Mouse (Mus musculus): ENCODE results near the gene Hoxd9.

Hoxd9 gene

DNA sequence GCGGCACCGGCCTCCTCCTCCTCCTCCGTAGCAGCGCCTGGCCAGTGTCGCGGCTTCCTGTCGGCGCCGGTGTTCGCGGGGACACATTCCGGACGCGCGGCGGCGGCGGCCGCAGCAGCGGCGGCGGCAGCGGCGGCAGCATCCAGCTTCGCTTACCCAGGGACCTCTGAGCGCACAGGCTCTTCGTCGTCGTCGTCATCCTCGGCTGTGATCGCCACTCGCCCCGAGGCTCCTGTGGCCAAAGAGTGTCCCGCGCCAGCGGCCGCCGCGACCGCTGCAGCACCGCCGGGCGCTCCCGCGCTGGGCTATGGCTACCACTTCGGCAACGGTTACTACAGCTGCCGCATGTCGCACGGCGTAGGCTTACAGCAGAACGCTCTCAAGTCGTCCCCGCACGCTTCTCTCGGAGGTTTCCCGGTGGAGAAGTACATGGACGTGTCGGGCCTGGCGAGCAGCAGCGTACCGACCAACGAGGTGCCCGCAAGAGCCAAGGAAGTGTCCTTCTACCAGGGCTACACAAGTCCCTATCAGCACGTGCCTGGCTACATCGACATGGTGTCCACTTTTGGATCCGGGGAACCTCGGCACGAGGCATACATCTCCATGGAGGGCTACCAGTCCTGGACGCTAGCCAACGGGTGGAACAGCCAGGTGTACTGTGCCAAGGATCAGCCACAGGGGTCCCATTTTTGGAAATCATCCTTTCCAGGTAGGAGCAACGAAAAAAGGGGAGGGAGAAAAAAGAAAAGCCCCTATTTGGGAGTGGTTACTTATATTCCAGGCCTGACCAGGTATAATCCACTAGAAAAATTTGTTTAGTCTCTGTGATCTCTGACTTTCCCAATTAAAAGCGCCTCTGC, 28.9 kb upstream of the Hoxd9 start:
- peak in 1 of 2 experiments; percentile 22 for DNase-seq (ENCODE audit: low spot score in 2 of 2)

DNA sequence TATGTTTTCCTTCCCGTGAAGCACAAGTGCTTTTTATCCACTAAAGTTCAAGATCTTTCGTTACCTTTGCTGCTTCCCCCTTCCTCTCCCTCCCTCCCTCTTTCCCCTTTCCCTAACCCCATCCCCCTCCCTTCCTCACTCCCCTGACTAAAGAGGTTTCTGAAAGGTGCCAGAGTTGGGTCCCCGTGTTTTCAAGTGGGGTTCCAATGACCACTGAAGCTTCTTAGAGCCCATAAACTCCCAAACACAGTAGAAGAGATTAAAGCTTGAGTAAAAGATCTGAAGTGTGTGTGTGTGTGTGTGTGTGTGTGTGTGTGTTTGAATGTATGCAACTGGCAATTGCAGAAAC, 28.3 kb upstream of the Hoxd9 start:
- no peak for DNase-seq (ENCODE audit: low spot score in 2 of 2)

DNA sequence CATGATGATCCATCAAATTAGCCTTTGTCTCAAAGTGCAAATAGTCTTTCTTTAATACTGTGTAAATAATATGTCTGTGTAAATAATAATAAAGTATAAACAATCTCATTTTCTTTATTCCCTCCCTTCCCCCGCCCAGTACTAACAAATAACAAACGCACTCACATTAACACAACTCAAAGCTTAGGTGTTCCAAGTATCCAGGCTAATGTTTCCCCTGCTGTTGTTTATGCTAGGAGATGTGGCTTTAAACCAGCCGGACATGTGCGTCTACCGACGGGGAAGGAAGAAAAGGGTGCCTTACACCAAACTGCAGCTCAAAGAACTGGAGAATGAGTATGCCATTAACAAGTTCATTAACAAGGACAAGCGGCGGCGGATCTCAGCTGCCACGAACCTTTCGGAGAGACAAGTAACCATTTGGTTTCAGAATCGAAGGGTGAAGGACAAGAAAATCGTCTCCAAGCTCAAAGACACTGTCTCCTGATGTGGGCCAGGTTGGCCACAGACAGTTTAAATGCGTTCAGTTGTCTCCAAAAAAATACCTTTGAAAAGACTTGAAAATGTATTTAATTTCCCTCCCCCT, 27.8 kb upstream of the Hoxd9 start:
- no peak for DNase-seq (ENCODE audit: low spot score in 2 of 2)

DNA sequence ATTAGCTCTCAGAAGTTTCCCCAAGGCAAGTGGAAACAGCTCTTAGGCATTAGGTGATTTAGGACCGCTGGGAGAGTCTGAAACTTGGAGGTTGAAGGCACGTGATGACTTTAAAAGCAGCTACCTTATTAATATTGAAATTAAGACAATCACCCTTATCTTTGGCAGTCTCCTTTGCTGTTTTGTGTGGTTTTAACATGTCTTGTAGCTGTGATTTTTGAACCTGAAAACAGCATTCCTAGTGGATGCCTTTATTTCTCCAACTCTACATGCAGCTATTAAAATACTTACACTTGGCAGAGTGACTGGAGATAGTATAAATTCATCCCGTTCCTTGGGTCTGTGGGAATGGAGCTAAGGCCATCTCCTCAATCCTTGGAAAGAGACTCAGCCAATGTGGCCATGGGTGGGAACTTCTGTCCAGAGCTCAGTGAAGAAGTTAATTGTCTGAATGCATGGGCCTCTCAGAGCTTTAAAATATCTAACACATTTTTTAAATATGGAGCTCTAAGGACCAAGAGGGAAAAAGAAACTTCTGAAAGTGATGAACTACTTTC, 26.8 kb upstream of the Hoxd9 start:
- DNase-seq (ENCODE audit: low spot score in 2 of 2), result no peak

DNA sequence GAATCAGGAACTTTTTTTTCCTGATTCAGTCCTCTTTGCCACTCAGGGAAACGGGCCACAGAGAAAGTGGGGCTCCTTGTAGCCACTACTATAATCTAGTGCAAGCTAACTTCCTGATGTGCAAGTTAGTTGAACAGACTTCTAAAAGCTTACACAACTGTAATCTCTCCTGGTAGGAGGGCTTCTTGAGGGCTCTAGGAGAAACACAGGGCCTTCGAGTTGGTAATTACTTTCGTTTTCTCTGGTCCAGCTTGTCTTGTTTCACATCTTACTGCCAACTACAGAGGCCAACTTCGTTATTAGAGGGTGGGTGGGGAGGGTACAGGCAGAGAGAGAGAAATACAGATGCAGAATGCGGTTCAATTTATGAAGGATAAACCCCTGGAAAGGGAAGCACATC, 25.7 kb upstream of the Hoxd9 start:
- no peak for DNase-seq (ENCODE audit: low spot score in 2 of 2)

DNA sequence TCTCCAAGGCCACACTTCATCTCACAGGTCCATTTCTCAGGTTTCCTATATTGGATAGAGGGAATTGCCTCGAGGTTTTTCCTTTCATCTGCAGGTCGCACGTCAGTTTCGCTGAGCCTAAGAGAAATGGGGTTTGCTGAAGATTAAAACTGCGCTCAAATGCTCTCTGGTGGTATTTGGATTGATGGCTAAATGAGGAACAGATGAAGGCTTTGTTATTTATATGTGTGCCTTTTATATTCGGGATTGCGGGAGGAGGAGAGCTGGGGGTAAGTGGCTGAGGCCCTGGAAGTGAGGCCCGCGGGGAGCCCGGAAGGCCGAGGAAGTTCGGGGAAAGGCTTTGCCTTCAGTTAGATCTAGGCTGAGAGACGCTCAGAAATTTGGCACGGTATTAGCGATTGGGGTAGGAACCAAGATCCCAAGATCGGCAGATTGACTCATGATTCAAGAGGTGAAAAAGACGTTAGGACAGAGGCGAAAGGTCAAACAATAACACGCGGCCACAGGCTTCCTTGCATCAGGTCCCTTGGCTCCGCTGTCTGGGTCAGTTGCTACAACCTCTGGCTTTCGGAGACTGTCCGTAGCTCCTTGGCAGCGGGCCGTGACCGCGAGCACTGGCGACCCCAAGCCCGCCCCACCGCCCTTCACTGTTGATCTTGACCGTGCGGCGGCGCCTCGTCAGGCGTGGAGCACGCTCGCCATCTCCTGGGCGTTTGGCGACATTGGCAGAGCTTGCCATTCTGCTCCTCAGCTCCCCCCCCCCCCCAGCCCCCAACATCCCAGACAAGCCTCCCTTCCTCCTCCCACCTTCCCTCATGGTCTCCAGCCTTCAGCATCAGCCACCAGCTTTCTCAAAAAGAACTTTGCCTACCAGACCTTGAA, 24.8 kb upstream of the Hoxd9 start:
- peak in 1 of 2 experiments; percentile 50 for DNase-seq (ENCODE audit: low spot score in 2 of 2)

DNA sequence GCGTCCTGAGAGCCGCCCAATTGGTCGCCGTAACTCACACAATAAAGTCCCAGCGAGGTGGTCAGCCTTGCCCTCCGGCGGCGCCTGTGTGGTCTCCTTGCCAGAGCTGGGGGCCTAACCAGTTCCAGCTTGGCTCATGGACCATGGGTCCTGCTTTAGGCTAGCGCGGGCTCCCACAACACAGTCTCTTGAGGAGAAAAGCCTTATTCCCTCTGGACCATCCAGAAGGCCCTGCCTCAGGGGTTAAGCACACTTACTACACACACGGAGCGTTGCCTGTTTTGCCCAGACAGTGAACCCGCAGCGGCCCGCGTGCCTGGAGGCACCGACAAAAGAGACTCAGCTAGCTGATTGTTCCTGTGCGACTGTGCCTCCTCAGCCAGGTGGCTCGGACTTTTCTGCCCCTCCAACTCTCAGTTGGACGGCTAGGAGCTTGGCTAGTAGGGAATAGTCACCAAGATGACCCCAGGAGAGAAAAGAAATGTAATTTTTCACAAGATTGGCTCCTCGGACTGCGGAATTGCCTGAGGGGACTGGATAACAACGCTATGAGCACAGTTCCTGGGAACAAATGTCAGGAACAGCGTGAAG, 23.6 kb upstream of the Hoxd9 start:
- DNase-seq (ENCODE audit: low spot score in 2 of 2), result no peak

DNA sequence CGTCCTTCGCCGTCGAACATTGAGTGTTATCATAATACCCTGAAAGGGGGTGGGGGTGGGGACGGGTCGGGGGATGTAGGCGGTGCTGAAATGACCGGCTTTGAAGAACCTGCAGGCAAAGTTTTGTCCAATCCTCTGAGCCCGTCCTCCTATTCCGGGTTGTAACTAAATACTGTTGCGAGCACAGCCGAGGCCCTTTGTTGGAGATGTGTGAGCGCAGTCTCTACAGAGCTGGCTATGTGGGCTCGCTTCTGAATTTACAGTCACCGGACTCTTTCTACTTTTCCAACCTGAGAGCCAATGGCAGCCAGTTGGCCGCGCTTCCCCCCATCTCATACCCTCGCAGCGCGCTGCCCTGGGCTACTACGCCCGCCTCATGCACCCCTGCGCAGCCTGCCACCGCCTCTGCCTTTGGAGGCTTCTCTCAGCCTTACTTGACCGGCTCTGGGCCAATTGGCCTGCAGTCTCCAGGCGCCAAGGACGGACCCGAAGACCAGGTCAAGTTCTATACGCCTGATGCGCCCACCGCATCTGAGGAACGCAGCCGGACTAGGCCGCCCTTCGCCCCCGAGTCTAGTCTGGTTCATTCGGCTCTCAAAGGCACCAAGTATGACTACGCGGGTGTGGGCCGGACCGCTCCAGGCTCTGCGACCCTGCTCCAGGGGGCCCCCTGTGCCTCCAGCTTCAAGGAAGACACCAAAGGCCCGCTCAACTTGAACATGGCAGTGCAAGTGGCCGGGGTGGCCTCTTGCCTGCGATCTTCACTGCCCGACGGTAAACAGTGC, 22.5 kb upstream of the Hoxd9 start, which contains the start of gene Hoxd12:
TSS of gene Hoxd12 (plus strand) at position 133 of the 785 bp plus-strand sequence.
- DNase-seq (ENCODE audit: low spot score in 2 of 2), result peak in 1 of 2 experiments; percentile 58

DNA sequence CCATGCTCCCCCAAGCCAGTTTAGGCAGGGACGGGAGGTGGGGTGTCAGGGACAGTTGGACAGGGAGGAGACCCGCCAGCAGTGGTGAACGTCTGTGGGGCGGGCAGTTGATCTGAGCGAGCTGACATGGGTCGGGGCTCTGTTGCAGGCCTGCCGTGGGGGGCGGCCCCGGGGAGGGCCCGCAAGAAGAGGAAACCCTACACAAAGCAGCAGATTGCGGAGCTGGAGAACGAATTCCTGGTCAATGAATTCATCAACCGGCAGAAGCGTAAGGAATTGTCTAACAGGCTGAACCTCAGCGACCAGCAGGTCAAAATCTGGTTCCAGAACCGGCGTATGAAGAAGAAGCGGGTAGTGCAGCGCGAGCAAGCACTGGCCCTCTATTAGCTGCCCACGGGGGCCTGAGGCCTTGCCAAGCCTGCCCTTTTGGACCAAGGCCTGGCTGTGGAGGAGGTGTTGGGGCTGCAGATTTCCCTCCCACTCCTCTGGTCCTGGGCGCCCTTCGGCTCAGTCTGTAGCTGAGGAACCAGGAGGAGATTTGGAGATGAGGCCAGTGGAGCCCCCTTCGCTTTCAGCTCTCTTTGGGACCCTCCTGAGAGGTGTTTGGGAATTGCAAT, 21.8 kb upstream of the Hoxd9 start:
- DNase-seq (ENCODE audit: low spot score in 2 of 2), result peak in 1 of 2 experiments; percentile 58

DNA sequence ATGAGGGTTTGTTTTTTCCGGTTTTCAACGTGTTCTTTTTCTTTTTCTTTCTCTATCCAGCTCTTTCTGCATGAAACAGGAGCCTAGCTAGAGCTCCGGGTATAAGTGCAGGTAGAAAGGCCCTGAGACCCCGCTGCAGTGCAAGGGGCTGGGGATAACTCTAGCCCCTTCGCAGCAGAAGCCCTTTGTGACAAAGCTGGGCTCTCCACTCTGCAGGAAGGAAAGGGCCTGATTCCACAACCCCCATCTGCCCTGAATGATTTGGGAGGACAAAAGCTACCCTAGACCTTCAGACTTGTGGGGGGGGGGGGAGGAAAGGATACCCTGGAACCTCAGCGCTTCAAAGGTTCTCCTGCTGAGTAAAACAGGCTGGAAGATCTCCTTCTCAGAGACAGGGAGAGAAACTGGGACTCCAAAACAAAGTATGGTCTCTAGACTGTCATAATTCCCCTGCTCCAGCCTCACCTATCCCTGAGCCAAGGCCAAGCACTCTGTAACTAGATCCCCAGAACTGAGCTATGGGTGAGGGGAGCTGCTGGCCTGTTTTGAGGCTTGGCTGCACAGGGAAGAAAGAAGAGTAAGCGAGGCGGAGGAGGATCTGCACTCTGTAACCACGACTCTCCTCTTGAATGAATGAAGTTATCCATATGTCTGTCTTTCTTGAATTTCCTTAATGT, 21.0 kb upstream of the Hoxd9 start:
- no peak for DNase-seq (ENCODE audit: low spot score in 2 of 2)

DNA sequence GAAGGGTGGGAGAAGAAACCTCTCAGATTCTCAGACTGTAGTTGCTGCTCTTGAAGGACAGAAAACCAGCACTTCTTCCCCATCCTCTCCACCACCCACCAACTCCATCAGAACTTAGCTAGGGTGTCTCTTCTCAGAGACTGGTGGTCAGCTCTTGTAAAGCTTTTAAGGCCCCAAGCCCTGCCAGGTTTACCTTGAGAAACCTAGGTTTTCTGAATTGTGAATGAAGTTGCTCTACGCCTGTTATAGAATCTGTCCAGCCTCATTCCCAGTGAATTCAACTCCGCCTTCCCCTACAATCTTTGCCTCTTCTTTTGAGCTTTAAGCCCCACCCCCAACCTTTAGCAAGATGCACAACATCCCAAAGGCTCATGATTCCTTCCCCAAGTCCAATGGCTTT, 20.4 kb upstream of the Hoxd9 start:
- DNase-seq (ENCODE audit: low spot score in 2 of 2), result no peak

DNA sequence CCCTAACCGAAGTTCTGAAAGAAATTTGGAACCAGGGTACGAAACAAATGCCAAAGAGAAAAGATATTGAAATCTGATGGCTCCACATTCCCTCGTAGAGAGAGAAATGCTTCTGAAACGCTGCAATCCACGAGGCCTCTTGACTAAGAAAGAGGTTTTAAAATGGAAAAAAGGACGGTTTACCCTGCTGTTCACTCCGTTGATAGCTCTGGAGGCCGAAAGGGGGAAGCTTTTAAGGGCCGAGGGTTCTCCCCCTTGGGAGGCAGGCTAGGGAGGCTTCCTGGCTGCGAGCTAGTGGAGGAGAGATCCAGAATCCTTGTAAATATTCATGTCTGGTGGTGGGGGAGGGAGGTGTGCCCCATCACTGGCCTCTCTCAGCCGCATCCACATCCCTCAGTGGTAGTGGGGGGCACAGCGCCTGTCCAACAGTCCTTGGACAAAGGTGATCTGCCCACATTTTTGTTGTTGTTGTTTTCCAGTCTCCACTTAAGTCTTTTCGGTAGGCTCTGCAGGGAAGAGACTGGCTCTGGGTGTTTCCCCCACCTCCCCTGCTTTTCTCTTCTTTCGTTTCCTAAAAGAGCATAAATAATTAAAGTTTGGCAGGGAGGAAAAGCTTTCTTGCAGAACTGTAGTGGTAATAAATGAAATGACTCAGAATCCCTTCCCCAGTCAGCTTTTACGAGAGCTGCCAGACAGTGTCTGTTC, 18.5 kb upstream of the Hoxd9 start, which contains the start of gene Hoxd11:
TSS of gene Hoxd11 (plus strand) at position 667 of the 705 bp plus-strand sequence.
- peak in 1 of 2 experiments; percentile 61 for DNase-seq (ENCODE audit: low spot score in 2 of 2)

DNA sequence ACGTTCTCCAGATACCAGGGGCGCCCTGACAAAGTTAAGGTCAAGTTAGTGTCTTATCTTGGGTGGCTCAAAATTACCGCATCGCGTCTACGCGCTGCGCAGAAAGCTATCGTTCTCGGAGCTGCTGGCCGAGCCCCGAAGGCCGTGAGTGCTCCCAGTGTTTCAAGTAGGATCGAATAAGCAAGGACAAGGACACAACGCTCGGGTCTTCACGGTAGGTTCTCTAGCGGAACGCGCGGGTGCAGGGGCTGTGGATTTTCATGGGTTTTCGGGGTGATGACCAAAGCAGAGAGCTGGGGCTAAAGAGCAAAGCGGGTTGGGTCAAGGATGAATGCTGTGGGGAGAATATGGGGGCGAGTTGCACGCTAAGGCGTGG, 17.9 kb upstream of the Hoxd9 start:
- peak in 1 of 2 experiments; percentile 60 for DNase-seq (ENCODE audit: low spot score in 2 of 2)

DNA sequence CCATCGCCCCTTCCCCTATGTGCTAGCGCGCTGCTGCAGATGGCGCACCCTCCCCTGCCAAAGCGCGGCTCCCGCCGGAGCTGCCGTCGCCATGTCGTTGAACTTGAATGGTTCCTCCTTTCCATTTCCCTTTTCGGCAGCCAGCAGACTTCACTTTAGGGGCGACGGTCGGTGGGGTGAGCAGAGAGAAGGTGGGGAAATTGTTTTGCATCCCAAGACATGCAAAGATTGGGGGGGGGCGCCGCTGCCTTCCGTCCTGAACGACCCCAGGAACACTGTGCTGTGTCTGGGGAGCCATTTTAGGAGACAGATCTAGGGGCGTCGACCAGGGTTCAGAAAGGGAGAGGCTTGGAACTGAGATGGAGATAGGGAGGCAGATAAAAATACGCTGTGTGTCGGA, 17.5 kb upstream of the Hoxd9 start:
- DNase-seq (ENCODE audit: low spot score in 2 of 2), result no peak

DNA sequence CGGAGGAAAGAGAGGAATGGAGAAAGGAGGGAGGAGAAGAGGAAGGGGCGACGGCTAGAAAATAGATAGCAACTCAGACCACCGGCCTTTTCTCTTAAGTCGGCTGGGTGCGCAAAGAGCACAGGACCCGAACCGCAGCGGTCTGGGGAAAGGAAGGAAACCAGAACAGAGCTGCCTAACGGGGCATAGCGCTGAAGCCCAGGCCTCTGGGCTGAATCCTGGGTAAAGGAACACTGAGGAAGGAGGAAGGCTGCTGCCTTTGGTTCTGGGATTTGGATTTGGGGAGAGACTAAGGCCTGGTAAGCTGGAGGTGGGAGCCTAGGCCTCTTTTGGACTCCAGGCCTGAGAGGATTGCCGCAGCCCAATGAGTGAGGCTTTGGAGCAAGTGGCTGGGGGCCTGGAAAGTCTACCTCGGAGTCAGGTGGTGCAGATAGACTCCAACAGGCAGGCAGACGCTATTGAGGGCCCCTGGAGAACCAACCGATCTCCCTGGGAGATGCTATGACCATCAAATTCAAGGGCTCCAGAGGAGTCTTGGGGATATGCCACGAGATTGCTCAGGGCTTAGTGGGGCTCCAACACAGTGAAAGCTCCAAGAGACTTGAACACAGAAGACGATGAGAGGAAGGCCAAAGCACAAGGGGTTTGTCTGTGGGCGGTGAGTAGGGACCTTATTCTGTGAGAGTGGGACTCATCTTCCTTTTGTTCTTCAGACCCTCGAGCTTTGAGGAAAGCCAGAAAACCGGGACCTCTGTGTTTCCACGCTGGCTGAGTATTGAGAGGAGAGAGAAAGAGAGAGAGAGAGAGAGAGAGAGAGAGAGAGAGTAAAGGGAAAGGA, 16.7 kb upstream of the Hoxd9 start:
- DNase-seq (ENCODE audit: low spot score in 2 of 2), result peak in 1 of 2 experiments; percentile 56

DNA sequence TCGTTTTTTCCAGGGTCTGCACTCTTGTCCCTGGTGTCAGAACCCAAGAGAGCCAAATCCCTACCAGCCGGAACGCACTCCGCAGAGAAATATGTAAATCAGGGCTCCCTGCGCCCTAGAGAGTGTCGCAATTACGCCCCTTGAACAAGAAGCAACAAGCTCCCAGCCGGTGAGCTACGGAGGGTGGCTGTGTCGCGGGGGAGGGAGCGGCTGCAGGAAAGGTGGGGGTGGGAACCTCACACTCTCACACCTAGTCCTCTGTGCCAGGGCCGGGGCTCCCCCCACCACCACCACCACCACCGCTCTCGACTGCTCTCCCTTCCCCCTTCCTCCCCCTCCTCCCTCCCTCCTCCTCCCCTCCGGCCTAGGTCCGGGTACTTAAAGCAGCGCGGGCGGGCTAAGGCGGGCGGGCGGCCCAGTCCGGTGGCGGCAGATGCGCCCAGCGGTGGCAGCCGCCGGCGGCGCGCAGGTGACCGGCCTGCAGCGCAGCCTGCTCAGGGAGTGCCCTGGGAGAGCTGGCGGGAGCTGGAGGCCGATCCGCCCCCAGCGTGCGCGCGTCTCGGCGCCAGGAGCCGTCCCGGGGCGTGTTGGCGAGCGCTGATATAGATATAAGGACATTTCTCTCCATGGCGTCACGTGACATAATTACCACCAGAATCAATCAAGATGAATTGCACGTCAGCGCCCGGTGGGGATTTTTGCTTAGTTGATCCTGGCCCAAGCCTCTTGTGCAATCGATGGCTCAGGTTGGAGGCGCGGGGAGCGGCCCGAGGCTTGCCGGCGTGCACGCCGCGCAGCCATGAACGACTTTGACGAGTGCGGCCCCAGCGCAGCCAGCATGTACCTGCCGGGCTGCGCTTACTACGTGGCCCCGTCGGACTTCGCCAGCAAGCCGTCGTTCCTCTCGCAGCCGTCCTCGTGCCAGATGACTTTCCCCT, 15.7 kb upstream of the Hoxd9 start:
- DNase-seq (ENCODE audit: low spot score in 2 of 2), result peak; percentile 31 to 62

DNA sequence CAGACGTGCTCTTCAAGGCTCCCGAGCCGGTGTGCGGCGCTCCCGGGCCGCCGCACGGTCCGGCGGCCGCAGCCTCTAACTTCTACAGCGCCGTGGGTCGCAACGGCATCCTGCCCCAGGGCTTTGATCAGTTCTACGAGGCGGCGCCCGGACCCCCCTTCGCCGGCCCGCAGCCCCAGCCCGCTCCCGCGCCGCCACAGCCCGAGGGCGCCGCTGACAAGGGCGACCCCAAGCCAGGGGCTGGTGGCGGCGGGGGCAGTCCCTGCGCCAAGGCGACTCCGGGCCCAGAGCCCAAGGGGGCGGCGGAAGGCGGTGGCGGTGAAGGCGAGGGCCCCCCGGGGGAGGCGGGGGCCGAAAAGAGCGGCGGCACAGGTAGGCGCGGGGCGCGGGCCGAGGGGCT, 14.7 kb upstream of the Hoxd9 start:
- peak in 1 of 2 experiments; percentile 57 for DNase-seq (ENCODE audit: low spot score in 2 of 2)
